Mouse (Mus musculus): ENCODE data around the gene Egf. TPM values are rescaled to one million over a fixed set of nuclear protein-coding genes. Genes with fewer than 3 reads are reported as not detected.

Gene Egf
- polyA plus RNA-seq, 1 experiment = 0.07 TPM

GRCm38 (mm10) chr3:129631018-129631417 is 124.1 kb downstream of the Egf start:
- Histone ChIP-seq H3K36me3 (replicated peaks; ENCODE audit: low read length) (peaks cover 81% of the 10 kb centered on the region), H3K27me3 (replicated peaks) (no peaks in the 10 kb centered on the region)

More at GRCm38 (mm10) chr3:129631018-129631417, 124.1 kb downstream of the Egf start:
- Histone ChIP-seq H3K4me3 (replicated peaks) (no peak overlapping the region), H3K9me3 (no peaks in the 10 kb centered on the region), H3K4me1 (peaks cover 16% of the 10 kb centered on the region)
- TF ChIP-seq FLI1 (IDR thresholded peaks at IDR 0.05; ENCODE audit: low read length) (no peak), GATA1 (IDR thresholded peaks at IDR 0.05; ENCODE audit: borderline replicate concordance, low read length) (no peak)

Other genes starting within 250 kb of the Egf start
- gene Elovl6, start 223.0 kb downstream of the Egf start, polyA plus RNA-seq (2012; ENCODE audit: insufficient read depth, low replicate concordance) = 2.1 TPM in 1 of 2 replicates, not detected in the other
- not detected in 2 replicates for gene Lrit3, start 48.7 kb upstream of the Egf start, polyA plus RNA-seq (2012; ENCODE audit: insufficient read depth, low replicate concordance)
- not detected in 2 replicates for gene Rrh, start 67.3 kb upstream of the Egf start, polyA plus RNA-seq (2012; ENCODE audit: insufficient read depth, low replicate concordance)
- 15.5 and 64.1 TPM in 2 replicates for gene Gar1, start 76.1 kb upstream of the Egf start, polyA plus RNA-seq (2012; ENCODE audit: insufficient read depth, low replicate concordance)
- gene Cfi, start 80.6 kb upstream of the Egf start, polyA plus RNA-seq (2012; ENCODE audit: insufficient read depth, low replicate concordance) = not detected in 2 replicates
- 103 and 210 TPM in 2 replicates for gene Pla2g12a, start 123.3 kb upstream of the Egf start, polyA plus RNA-seq (2012; ENCODE audit: insufficient read depth, low replicate concordance)
- 1.3 and 38.3 TPM in 2 replicates for gene Casp6, start 146.1 kb upstream of the Egf start, polyA plus RNA-seq (2012; ENCODE audit: insufficient read depth, low replicate concordance)
- 0.12 TPM in 1 of 2 replicates, not detected in the other for gene Mcub, start 214.9 kb upstream of the Egf start, polyA plus RNA-seq (2012; ENCODE audit: insufficient read depth, low replicate concordance)

Measured in megakaryocyte, embryonic 14.5 days (primary cell).